Mouse (Mus musculus) Muller cell, postnatal 12 days (primary cell): ENCODE measurements around the gene Med27.

Experiments used
- DNase-seq: peaks from one replicate; pipeline ENCODE4 v3.0.0-alpha.2; 2015; ENCODE audit errors: inconsistent ontology term

Med27 gene

DNA sequence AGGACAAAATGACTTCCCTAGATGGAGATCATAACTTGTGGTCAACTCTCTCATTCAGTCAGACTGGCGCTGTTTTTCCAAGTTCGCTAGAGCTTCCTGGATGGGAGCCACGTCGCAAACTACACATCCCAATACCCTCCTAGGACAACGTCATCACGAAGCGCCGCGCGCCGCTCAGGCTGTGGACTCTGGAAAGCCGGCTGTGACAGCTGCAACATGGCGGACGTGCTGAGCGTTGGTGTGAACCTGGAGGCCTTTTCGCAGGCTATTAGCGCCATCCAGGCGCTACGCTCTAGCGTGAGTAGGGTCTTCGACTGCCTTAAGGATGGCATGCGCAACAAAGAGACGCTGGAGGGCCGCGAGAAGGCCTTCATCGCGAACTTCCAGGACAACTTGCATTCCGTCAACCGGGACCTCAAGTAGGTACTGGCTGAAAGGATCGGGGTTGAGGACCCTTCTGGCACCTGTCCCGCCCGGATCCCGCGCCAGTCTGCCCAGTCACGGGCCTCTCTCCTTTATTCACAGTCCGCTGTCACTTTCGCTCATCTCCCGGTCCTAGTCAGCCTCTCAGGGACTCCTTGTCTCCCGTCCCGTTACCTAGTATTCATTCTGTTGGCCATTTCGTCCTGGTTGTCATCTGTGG is at the start of gene Med27:
Gene Med27, plus strand, starts transcription at position 191 of the 643 bp plus-strand sequence.
- peak; percentile 94 for DNase-seq

DNA sequence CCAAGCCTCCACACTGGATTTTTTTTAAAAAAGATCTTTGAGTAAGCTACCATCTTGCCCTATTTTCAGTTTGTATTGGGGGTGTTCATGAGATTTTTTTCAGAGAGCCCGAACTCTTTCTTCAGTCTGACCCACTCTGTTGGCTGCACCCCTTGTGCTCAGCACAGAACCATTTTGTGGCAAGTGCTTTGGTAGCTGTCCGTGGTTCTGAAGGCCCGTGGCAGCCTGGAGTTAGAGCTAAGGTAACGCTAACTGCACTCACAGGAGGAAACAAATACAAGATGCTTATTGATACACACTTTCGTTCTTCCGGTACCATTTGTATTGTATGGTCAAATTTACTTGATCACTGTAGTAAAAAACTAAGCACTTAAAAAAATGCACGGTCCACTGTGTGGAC is 36.7 kb upstream of the Med27 start:
- DNase-seq, result peak; percentile 14

GRCm38 (mm10) chr2:29312058-29312457 is 34.6 kb upstream of the Med27 start:
- no peak for DNase-seq

- DNase-seq, result no peak
Observed at GRCm38 (mm10) chr2:29317906-29318470, 28.6 kb upstream of the Med27 start.

- no peak for DNase-seq
Observed at GRCm38 (mm10) chr2:29318596-29318995, 28.0 kb upstream of the Med27 start.

DNA sequence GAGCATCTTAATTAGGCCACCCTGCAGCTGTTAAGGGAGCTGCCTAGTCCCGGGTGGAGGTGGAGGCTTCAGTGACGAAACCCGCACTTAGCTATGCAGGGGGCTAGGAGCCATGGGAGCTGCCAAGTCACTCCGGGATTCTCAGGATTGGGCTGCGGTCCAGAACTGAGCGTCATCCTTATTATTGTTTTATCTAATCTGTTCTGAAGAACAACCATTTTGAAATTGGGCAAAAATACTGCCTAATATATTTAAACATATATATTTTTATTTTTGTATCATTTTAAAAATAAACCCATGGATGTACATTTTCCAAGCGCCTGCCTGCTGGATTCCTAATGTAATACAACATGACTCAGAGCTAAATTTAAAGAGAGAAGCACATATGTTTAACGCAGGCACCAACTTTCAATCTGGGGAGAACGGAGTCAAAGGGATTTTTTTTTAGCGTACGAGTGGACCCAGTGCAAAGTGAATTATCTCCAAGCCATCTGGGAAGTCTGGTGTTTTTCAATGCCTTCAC is 26.3 kb upstream of the Med27 start:
- DNase-seq, result no peak

DNA sequence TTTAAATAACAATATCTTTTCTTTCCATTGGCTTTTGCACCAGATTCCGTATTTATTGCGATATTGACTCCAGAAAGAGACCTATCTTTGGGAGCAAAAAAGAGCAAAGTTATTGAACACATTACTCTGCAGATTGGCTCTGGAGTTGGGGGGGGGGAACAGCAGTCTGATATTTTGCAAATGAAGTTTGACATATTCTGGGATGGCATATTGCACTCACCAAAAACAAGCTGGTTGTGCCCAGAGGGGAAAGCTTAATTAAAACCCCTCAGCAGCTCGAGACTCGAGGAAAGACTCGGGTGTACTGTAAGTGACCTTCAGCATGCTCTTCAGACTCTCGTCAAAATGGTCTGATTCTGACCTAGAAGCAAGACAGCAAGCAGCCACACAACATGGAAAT is 25.8 kb upstream of the Med27 start:
- DNase-seq, result no peak

GRCm38 (mm10) chr2:29324456-29324855 is 22.2 kb upstream of the Med27 start:
- DNase-seq, result peak; percentile 56

DNA sequence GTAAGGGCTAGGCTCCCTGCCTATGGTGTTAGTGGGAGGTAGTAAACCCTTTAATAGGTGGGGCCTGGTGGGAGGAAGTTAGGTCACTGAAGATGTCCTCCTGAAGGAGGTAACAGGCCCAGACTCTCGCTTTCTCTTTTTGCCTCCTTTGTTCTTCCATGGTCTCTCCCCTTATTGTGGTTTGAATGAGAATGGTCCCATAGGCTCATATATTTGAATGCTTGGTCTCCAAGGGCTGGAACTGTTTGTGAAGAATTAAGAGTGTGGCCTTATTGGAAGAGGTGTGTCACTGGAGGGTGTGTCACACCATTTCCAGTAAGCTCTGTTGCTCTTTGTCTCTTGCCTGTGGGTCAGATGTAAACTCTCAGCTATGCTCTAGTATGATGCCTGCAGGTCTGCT is 16.1 kb upstream of the Med27 start:
- DNase-seq, result no peak

GRCm38 (mm10) chr2:29338396-29338795 is 8.2 kb upstream of the Med27 start:
- DNase-seq, result no peak

GRCm38 (mm10) chr2:29358696-29359375 is 12.2 kb downstream of the Med27 start:
- DNase-seq, result peak; percentile 86

DNA sequence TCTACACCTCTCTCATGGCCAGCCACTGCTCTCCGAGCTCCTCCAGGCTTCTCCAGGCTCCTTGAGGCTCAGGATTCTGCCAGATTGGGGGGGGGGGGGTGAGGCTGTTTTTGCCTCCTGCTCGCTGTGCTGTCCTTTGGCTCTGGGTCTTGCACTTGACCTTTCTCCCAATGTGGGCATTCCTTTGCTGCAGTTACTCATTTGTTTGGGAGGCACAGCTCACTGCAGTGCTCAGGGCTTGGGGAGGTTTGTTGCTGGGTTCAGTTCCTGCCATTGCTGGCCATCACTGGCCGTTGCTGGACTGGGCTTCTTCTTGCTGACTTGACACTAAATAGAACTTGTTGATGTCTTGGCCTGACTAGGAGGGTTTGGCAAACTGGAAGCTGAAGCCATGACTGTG is 14.3 kb downstream of the Med27 start:
- no peak for DNase-seq

DNA sequence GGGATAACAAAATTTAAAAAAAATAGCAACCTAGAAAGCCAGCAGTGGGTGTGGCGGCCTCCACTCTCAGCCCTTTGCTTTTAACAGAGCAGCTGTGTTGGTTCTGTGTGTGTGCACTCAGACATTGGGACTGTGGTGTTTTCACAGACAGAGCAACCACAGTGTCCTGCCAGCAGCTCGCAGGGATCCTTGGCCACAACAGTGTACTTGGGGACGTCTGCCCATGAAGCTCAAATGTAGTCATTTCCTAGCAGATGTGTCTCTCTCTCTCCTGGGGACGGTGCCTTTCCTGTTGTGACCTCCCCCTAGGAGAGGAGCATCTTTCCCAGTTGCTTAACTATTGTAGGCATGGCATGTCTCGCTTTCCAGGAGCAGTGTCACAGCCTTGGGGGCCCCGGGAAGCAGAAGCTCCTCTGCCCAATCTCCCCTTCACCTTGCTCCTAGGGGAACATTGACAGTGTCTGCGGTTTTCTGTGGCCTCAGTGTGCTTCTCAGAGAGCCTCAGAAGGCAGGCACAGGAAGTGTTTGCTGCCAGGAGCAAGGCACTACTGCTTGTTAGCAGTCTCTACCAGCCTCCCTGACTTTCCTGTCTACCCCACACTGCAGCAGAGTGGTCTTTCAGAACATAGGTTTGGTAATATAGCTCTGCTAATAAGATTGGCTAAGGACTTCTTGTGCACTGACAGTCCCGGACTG is 18.5 kb downstream of the Med27 start:
- no peak for DNase-seq

DNA sequence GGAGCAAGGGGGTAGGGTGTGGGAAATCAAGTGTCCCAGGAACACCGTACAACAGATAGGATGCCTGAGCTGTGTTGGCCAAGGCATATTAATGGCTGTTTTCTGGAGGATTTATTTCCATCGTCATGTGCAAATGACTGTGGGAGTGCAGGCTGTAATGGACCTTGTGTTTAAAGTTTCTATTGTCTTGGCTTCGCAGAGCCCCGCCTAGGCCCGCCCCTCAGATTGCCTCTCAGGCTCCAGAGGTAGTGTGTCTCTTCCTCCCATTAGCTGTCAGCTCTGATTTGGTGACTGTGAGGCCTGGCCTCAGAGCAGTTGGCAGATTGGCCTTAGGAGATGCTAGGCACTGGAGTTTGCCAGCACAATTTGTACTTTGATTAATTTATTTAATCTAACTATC is 22.1 kb downstream of the Med27 start:
- DNase-seq, result no peak

DNA sequence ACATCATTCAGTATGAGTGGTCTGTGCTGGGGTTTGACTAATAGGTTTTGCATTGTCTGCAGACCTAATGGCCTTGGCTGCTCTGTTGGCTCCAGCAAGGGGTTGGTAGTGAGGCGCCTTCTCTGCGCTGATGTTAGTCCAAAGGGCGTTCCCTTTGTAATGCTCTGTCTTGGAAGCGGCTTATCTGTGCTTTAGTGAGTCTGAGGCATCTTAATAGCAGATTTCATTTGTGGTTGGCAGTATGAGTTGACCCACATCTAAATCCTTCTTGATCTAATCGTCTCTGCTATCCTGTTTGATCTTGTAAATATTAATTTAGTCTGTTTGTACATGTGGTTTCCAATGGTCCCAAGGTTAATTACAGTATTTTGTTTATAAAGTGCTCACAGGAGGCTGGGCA is 25.6 kb downstream of the Med27 start:
- no peak for DNase-seq

DNA sequence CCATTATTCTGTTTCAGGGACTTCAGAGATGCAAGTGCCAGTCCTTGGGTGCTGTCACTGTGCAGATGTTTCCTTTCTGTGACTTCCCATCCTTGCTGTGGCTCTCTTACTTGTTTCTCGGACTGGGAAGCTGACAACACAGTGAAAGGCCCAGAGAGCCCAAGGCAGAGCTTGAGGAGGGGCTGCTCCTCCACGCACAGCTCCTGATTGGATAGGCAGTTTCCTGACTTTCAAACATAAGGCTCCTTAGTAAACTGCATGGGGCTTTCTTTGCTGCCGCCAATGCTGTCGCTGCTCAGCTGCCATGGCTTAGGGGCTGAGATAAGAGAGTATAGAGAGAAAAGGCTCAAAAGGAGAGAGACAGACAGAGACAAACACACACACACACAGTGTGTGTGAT is 35.1 kb downstream of the Med27 start:
- DNase-seq, result no peak

DNA sequence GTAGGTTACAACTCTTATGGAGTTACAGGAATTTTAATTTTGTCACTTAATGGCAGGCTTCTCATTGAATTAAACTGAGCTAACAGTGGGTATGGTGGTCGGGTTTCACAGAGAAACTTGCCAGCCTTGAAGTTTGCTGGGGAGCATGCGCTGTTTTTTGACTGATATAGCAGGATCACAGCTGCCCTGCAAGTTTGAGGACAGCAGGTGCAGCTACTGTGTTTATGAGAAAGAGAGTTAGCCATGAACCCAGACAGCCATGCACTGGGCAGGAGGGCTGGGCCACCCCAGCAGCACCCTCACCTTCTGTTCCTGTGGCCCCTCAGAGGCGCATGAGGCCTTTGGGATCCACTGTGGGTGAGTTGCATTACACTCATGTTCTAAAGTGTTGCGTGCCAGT is 36.0 kb downstream of the Med27 start:
- no peak for DNase-seq

DNA sequence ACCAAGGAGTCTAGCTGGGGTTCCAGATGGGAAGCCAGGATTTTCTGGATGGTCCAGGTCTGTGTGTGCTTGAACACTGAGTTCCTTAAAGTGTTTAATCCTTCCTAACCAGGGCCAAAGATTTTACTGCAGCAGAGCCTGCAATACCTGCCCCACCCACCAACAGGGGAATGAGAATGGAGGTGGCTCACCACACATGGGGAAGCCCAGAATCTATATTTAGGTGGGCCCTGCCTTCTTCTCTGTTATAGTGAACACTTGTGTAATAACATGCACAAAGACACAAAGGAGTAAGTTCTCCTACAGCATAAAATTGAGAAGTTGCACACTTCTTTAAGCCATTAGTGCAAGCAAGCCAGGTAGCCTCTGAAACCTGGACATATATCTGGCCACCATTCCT is 36.5 kb downstream of the Med27 start:
- DNase-seq, result no peak

DNA sequence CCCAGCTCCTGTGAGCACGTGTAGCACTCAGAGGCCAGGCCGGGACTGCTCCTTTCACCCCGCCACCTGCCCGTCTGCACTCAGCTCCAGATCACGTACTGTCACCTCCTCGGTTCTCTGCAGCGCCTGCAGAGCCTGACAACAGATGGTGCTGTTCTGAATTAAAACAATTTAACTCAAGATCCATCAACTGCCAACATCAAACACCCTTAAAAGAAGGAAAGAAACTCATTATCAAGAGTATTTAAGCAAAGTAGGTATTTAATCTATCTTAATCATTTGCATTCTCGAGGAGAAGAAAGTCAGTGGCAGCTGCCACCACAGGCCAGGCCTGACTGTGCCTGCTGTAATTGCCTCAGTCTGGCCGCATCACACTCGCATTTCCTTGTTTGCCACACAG is 38.8 kb downstream of the Med27 start:
- DNase-seq, result no peak

GRCm38 (mm10) chr2:29387268-29387667 is 40.6 kb downstream of the Med27 start:
- DNase-seq, result no peak

DNA sequence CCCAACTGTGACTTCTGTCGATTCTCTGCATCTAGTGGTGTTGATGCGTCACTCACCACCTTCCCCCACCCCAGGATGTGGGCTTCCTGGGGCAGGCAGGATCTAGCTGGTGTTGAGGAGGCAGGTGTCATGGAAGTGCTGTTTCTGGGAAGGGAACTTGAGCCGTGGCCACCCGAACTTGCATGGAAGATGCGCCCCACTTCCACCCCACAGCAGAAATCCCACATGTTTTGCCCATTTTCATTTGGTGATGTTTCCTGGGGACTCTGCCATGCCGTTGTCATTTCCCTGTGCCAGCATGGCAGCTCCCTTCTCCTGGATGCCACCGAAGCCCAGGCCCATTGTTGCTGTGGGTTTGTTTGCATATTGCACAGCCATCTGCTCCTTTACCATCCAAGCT is 42.3 kb downstream of the Med27 start:
- no peak for DNase-seq

DNA sequence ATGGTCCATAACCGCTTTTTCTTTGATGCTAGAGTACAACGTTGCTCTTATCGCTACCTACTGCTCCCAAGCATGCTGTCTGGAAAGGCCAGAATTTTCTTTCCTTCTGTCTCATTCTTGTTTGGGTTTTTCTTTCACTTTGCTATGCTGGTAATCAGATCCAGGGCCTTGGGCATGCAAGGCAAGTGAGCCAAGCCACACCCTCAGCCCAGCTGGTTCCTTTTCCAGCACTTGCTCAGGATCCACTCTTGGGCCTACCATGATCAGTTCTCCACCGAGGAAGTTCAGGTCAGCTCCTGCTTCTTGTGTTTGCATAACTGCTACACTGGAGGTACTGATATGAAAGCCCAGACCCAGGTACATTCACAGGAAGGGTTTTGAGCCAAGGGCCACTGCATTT is 44.5 kb downstream of the Med27 start:
- no peak for DNase-seq

- no peak for DNase-seq
Observed at GRCm38 (mm10) chr2:29391996-29392395, 45.4 kb downstream of the Med27 start.
